16 mouse cellular contexts compared by ENCODE assay signal in genomic region chr14:27695781-27696180, GRCm38 (mm10).
DNase-seq lines count a peak whose midpoint lies in the region; ATAC-seq and TF ChIP-seq lines count a peak whose summit lies in the region.
"Had no signal": no experiment of that assay in that cellular context is flagged by ENCODE, and none has a peak within 500 bp of the region (broad histone marks: within the 10 kb centered on the region; RNA-seq: fewer than 3 reads in every experiment).

No protein-coding gene starts in this region.

- H3K4me3 ChIP-seq in hindbrain, postnatal 0 days (ENCODE audit: low read length) = no peak overlapping the region
- H3K4me3 ChIP-seq in hindbrain, embryonic 12.5 days = no peak overlapping the region
- no peak overlapping the region for H3K4me3 ChIP-seq in kidney, embryonic 15.5 days (replicated peaks)
- H3K4me3 ChIP-seq: heart, adult 2 months; lung, embryonic 15.5 days; megakaryocyte, embryonic 14.5 days; neural tube, embryonic 15.5 days had no signal

- H3K27ac ChIP-seq in hindbrain, postnatal 0 days = 0 out of 2 replicates have a peak overlapping the region, but pooled peaks have one; percentile 41
- H3K27ac ChIP-seq in hindbrain, embryonic 12.5 days = no peak overlapping the region
- H3K27ac ChIP-seq in kidney, embryonic 15.5 days = no peak overlapping the region
- H3K27ac ChIP-seq: heart, adult 2 months; kidney, postnatal 0 days; lung, embryonic 15.5 days; neural tube, embryonic 15.5 days had no signal

- no peak overlapping the region for H3K9ac ChIP-seq in hindbrain, postnatal 0 days (replicated peaks; ENCODE audit: low read length)
- H3K9ac ChIP-seq in hindbrain, embryonic 12.5 days = no peak overlapping the region
- no peak overlapping the region for H3K9ac ChIP-seq in kidney, embryonic 15.5 days
- H3K9ac ChIP-seq: lung, embryonic 15.5 days; neural tube, embryonic 15.5 days had no signal

- peak; percentile 80 for DNase-seq in hindbrain, postnatal 0 days (ENCODE audit: low spot score)
- DNase-seq in brain, adult 2 months (ENCODE audit: low read depth, low spot score) = peak; percentile 96
- peak; percentile 93 to 96 for DNase-seq in cerebellum, postnatal 25 days
- DNase-seq: heart, adult 2 months; heart, postnatal 10 days; retina, postnatal 1 day; thymus, adult 18-20 months had no signal

- no peak for ATAC-seq in hindbrain, postnatal 0 days
- ATAC-seq in hindbrain, embryonic 12.5 days (ENCODE audit: low FRiP score) = no peak
- peak; percentile 93 for ATAC-seq in cerebellum, adult (ENCODE audit: insufficient number of reproducible peaks, low FRiP score, low TSS enrichment)
- no peak for ATAC-seq in kidney, embryonic 15.5 days (replicated peaks; ENCODE audit: low FRiP score)
- ATAC-seq in megakaryocyte progenitor cell, adult 5-6 weeks (replicated peaks; ENCODE audit: poor library complexity) = no peak
- ATAC-seq: CD4-positive, CD25-positive, alpha-beta regulatory T cell, adult 4 months had no signal

- no peaks in the 10 kb centered on the region for H3K36me3 ChIP-seq in hindbrain, postnatal 0 days (ENCODE audit: insufficient read depth, low read length)
- no peaks in the 10 kb centered on the region for H3K36me3 ChIP-seq in hindbrain, embryonic 12.5 days
- H3K36me3 ChIP-seq in kidney, embryonic 15.5 days = no peaks in the 10 kb centered on the region
- H3K36me3 ChIP-seq: lung, embryonic 15.5 days; neural tube, embryonic 15.5 days had no signal

- no peaks in the 10 kb centered on the region for H3K27me3 ChIP-seq in hindbrain, postnatal 0 days (ENCODE audit: insufficient read depth, low read length)
- no peaks in the 10 kb centered on the region for H3K27me3 ChIP-seq in hindbrain, embryonic 12.5 days
- no peaks in the 10 kb centered on the region for H3K27me3 ChIP-seq in kidney, embryonic 15.5 days
- H3K27me3 ChIP-seq: lung, embryonic 15.5 days; megakaryocyte, embryonic 14.5 days; neural tube, embryonic 15.5 days had no signal

- peaks cover 5% of the 10 kb centered on the region; the same call in 1 of the 2 replicates for H3K4me1 ChIP-seq in hindbrain, postnatal 0 days (ENCODE audit: insufficient read depth, low read length)
- H3K4me1 ChIP-seq in hindbrain, embryonic 12.5 days = no peaks in the 10 kb centered on the region
- H3K4me1 ChIP-seq in kidney, embryonic 15.5 days = no peaks in the 10 kb centered on the region
- H3K4me1 ChIP-seq: lung, embryonic 15.5 days; megakaryocyte, embryonic 14.5 days had no signal

- no peaks in the 10 kb centered on the region for H3K9me3 ChIP-seq in hindbrain, postnatal 0 days (ENCODE audit: low read length)
- no peaks in the 10 kb centered on the region for H3K9me3 ChIP-seq in hindbrain, embryonic 12.5 days (replicated peaks)
- H3K9me3 ChIP-seq in kidney, embryonic 15.5 days (replicated peaks) = no peaks in the 10 kb centered on the region
- H3K9me3 ChIP-seq: lung, embryonic 15.5 days; megakaryocyte, embryonic 14.5 days; neural tube, embryonic 15.5 days had no signal

- no peak overlapping the region for H3K4me2 ChIP-seq in hindbrain, postnatal 0 days (ENCODE audit: low read depth, low read length)
- no peak overlapping the region for H3K4me2 ChIP-seq in hindbrain, embryonic 12.5 days (replicated peaks)
- H3K4me2 ChIP-seq in kidney, embryonic 15.5 days = no peak overlapping the region
- H3K4me2 ChIP-seq: lung, embryonic 15.5 days; neural tube, embryonic 15.5 days had no signal

- no peak for TF ChIP-seq CTCF in hindbrain, postnatal 0 days (IDR thresholded peaks at IDR 0.05; ENCODE audit: low read depth)

- 50% methylated on average over 7 of the region's 7 CpGs for WGBS in hindbrain, postnatal 0 days
- 94% methylated on average over 7 of the region's 7 CpGs for WGBS in hindbrain, embryonic 12.5 days
- 94% methylated on average over 7 of the region's 7 CpGs for WGBS in kidney, embryonic 15.5 days
